Mouse (Mus musculus): ENCODE measurements around the gene 1700012B09Rik.
A peak's percentile ranks its signal among the peaks of the same experiment; 100 is the strongest.

The 1700012B09Rik gene

GRCm38 (mm10) chr9:14728365-14728764 is 42.5 kb downstream of the 1700012B09Rik start:
- no peak for DNase-seq

- DNase-seq = no peak
These were observed 44.2 kb downstream of the 1700012B09Rik start for GRCm38 (mm10) chr9:14726629-14727028.

DNA sequence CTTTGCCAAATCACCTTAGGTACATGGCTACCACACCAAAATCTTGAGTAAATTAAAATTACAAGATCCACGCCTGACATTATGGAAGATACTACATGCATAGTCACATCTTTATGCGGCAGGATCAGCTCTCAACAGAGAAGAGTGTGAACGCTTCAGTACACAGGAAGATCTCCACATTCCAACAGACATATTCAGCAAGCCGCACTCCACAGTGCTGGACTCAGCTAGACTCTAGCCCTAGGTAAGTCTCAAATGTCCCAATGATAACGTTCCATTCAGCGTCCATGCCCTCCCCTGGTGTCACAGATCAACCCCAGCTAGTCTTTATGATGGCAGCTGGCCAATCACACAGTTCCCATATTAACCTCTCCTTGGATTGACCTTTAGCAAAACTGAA is 44.8 kb downstream of the 1700012B09Rik start:
- no peak for DNase-seq

DNA sequence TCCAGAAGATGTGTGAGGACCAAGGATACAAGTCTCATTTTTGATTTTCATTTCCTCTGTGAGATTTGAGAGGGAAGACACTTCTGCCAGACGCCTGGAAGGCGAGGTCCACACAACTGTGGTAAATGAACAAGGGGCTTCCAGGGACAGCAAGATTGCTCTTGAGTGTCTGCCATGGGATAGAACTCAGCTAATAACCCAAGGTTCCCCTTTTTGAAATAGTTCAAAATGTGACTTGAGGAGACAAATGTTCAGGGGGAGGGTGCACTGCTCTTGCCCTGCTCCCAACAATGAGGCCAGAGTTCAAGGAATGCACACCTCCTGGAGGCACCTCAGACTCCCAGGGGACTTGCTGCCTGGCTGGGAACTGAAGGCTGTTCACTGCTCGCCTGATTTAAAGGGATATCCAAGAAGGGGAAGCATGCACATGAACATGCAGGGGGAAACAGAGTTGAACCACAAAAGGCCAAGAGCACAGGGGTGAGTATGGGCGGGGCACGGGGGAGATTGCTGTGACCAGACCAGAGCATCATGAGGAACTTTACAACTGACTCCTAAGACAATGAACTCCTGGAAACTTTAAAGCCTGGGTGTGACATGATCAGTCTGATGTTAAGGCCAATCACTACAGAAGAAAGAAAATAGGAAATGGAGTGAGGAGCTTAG is 45.9 kb downstream of the 1700012B09Rik start:
- no peak for DNase-seq

- DNase-seq = no peak
These were observed 49.2 kb downstream of the 1700012B09Rik start for GRCm38 (mm10) chr9:14721610-14722009.

DNA sequence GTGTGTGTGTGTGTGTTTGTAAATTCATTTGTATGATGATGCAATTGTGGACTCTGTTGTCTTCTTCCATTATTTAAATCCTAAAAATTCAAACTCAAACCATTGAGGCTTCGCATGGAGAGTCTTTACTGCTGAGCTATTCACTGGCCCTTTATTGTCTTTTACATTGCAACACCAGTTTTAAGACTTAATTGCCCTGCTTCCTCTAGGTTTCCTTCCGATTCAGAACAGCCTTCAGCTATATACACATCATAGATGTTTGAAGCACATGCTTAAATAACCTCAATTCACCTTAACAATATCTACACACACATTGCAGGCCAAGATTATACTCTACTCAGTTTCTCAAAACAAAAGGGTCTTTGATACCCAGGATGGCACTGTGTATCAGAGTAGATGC is 50.4 kb downstream of the 1700012B09Rik start:
- no peak for DNase-seq

GRCm38 (mm10) chr9:14718332-14718691 is 52.5 kb downstream of the 1700012B09Rik start:
- DNase-seq = no peak

GRCm38 (mm10) chr9:14717689-14718331 is 53.0 kb downstream of the 1700012B09Rik start:
- DNase-seq = peak; percentile 22

GRCm38 (mm10) chr9:14715258-14715657 is 55.6 kb downstream of the 1700012B09Rik start:
- DNase-seq = no peak

DNA sequence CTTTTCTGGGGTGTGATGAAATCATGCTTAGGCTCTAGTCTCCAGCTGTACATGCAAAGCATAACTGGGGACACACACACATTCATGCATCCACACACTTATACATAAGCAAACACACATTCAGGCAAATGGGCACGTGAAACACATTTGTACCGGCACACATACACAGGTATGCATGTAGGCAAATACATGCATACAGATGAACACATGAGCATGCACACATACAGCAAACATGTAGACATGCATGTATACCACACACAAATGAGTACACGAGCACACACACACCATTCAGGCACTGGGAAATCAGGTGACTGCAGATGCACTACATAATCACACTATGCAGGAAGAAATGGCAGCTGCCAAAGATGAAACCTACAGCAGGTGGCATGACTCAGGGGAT is 59.9 kb downstream of the 1700012B09Rik start:
- DNase-seq = no peak
